27 mouse cellular contexts compared by ENCODE assay signal in the genomic region with DNA sequence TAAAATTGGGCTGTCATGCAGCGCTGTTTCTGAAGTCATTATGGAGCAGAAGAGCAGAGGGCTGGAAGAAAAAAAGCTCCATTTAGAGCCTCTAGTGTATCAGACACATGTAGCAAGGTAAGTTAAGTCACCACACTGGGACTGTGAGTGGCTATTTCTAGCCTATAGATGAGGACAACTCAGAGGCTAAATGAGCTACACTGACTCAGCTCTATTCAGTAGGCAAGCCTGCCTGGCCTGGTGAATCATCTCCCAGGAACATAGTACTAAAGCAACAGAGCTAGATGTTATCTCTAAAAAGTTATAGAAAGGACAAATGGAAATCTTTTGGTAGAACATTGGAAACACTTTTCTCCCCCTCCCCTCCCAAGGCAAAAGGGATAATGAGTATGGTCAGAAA. TPM values are rescaled to one million over a fixed set of nuclear protein-coding genes. Genes with fewer than 3 reads are reported as not detected.
A peak's percentile ranks its signal among the peaks of the same experiment; 100 is the strongest.
DNase-seq lines count a peak whose midpoint lies in the region; ATAC-seq lines count a peak whose summit lies in the region.
"Had no signal": no experiment of that assay in that cellular context is flagged by ENCODE, and none has a peak within 500 bp of the region (broad histone marks: within the 10 kb centered on the region; RNA-seq: fewer than 3 reads in every experiment).

No protein-coding gene starts in this region.

- no peaks in the 10 kb centered on the region for H3K27me3 ChIP-seq in limb, embryonic 10.5 days (ENCODE audit: low read depth, poor library complexity, severe bottlenecking)
- H3K27me3 ChIP-seq: embryonic facial prominence, embryonic 13.5 days; forebrain, embryonic 13.5 days; hindbrain, embryonic 12.5 days; limb, embryonic 13.5 days; lung, embryonic 15.5 days; Patski had no signal

- no peak for ATAC-seq in megakaryocyte progenitor cell, adult 5-6 weeks (replicated peaks; ENCODE audit: poor library complexity)
- ATAC-seq: forebrain, embryonic 13.5 days; hindbrain, postnatal 0 days; intestine, embryonic 16.5 days; midbrain, embryonic 16.5 days; Patski had no signal

- WGBS in limb, embryonic 10.5 days: 93% methylated on average over 1 of the region's 1 CpGs

- H3K9me3 ChIP-seq in limb, embryonic 10.5 days (replicated peaks): no peaks in the 10 kb centered on the region
- H3K9me3 ChIP-seq: embryonic facial prominence, embryonic 13.5 days; forebrain, embryonic 13.5 days; G1E; hindbrain, embryonic 12.5 days; limb, embryonic 13.5 days; lung, embryonic 15.5 days had no signal

- H3K4me1 ChIP-seq in limb, embryonic 10.5 days: no peaks in the 10 kb centered on the region
- H3K4me1 ChIP-seq: embryonic facial prominence, embryonic 13.5 days; forebrain, embryonic 13.5 days; hindbrain, embryonic 12.5 days; limb, embryonic 13.5 days; lung, embryonic 15.5 days had no signal

- DNase-seq in left cerebral cortex, adult 11 months (ENCODE audit: low spot score): peak; percentile 9
- no peak for DNase-seq in left cerebral cortex, postnatal 10 days (ENCODE audit: extremely low spot score in 1 of 2, low spot score in 2 of 2)
- DNase-seq in 3T3-L1 (ENCODE audit: low read depth, low spot score): peak; percentile 53
- peak; percentile 19 for DNase-seq in 416B (ENCODE audit: low read depth)
- DNase-seq in left cerebral cortex, postnatal 14 days (ENCODE audit: low spot score in 2 of 2): peak; percentile 9 to 42
- DNase-seq in limb, embryonic 10.5 days (ENCODE audit: low spot score): no peak
- DNase-seq: adrenal gland, postnatal 10 days; cerebellum, adult 11 months; cerebellum, adult 9-11 months; gastrocnemius, postnatal 14 days; heart, adult 11 months; heart, postnatal 36 days; kidney, adult 8-10 months; kidney, postnatal 4 days; thymus, postnatal 4 days had no signal

- intact Hi-C loops in left cerebral cortex, postnatal 10 days (cut with DNase I): no loop called here
- intact Hi-C loops in left cerebral cortex, postnatal 14 days (cut with DNase I): no loop called here

- H3K4me3 ChIP-seq in limb, embryonic 10.5 days: no peak overlapping the region
- H3K4me3 ChIP-seq: embryonic facial prominence, embryonic 13.5 days; forebrain, embryonic 13.5 days; hindbrain, embryonic 12.5 days; limb, embryonic 13.5 days; lung, embryonic 15.5 days had no signal

- H3K36me3 ChIP-seq in limb, embryonic 10.5 days: no peaks in the 10 kb centered on the region
- H3K36me3 ChIP-seq: embryonic facial prominence, embryonic 13.5 days; G1E; hindbrain, embryonic 12.5 days; limb, embryonic 13.5 days; lung, embryonic 15.5 days had no signal

- H3K27ac ChIP-seq in limb, embryonic 10.5 days: no peak overlapping the region
- H3K27ac ChIP-seq: embryonic facial prominence, embryonic 13.5 days; forebrain, embryonic 13.5 days; hindbrain, embryonic 12.5 days; hindbrain, postnatal 0 days; kidney, postnatal 0 days; limb, embryonic 13.5 days; lung, embryonic 15.5 days had no signal

RNA-seq across cellular contexts. Expression of a gene that starts 28.6 kb away (rescaled TPM):
- total RNA-seq in left cerebral cortex, postnatal 10 days (2021): 10 to 100 TPM; 29.1 to 32.6 TPM
- 10 to 100 TPM; 29.4 to 29.5 TPM for total RNA-seq in left cerebral cortex, postnatal 14 days (2021)
- 19.5 and 20.3 TPM in 2 replicates for total RNA-seq in megakaryocyte progenitor cell, adult 5-6 weeks (2015)
- total RNA-seq in megakaryocyte progenitor cell, adult 5-6 weeks (2017): 19.4 and 23.3 TPM in 2 replicates
- 29.8 and 34.5 TPM in 2 replicates for polyA plus RNA-seq in limb, embryonic 10.5 days (2016; fragmentation: Nextera tagmentation; extraction: Ambion mirVana)

Comparison
In these comparisons a context has a peak if more than half of its experiments do, and no peak if none do; other contexts are left out.
1. DNase-seq: peak in left cerebral cortex, adult 11 months (single experiment), 3T3-L1 (single experiment), 416B (single experiment) and left cerebral cortex, postnatal 14 days (2 of 2); none in left cerebral cortex, postnatal 10 days (0 of 2) and limb, embryonic 10.5 days (single experiment).